Mouse (Mus musculus): ENCODE measurements at regions not wholly inside any gene's neighbourhood (a gene's known extent, or its start where the extent isn't known, plus 50 kb on each side); places are given as distances from the start of the nearest gene placed in this dataset.
A peak's percentile ranks its signal among the peaks of the same experiment; 100 is the strongest.

DNA sequence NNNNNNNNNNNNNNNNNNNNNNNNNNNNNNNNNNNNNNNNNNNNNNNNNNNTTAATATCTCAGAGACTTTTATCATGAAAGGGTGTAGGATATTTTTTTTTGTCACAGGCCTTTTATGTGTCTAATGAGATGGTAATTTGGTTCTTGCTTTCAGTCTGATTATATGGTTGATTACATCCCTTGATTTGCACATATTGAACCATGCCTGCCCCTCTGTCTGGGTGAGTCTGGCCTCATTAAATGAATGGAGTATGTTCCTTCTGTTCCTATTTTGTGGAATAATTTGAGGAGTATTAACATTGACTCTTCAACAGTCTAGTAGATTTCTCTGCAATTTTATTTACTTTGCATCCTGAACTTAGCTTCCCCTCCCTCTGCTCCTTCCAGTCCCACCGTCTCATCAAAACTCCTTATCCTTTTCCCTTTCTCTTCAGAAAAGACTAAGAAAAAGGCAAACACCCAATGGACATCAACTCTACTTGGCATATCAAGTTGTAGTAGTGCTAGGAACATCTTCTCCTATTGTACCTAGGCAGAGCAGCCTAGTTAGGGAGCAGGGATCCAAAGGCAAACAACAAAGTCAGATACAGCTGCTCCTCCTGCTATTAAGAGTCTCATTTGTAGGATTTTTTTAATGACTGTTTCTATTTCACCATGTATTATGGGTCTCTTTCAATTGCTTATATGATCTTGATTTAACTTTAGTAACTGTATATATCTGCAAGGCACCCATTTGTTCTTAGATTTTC is 1185.0 kb upstream of the Cdh7 start:
- no peak for TF ChIP-seq CTCF (IDR thresholded peaks at IDR 0.05; ENCODE audit: low read depth)
- Histone ChIP-seq H3K4me2 (ENCODE audit: low read length) (no peak overlapping the region), H3K9ac (ENCODE audit: low read depth, low read length) (no peak overlapping the region), H3K4me3 (replicated peaks; ENCODE audit: low read depth, low read length) (no peak overlapping the region), H3K36me3 (ENCODE audit: insufficient read depth, low read length) (no peaks in the 10 kb centered on the region), H3K4me1 (replicated peaks; ENCODE audit: insufficient read depth, low read length) (no peaks in the 10 kb centered on the region), H3K9me3 (replicated peaks; ENCODE audit: low read length) (no peaks in the 10 kb centered on the region), H3K27ac (no peak overlapping the region), H3K27me3 (ENCODE audit: insufficient read depth, low read length) (no peaks in the 10 kb centered on the region)
- no peak for DNase-seq (ENCODE audit: low spot score)
- ATAC-seq (replicated peaks; ENCODE audit: low FRiP score, low read depth) = no peak
- WGBS = 88% methylated on average over 1 of the region's 1 CpGs

DNA sequence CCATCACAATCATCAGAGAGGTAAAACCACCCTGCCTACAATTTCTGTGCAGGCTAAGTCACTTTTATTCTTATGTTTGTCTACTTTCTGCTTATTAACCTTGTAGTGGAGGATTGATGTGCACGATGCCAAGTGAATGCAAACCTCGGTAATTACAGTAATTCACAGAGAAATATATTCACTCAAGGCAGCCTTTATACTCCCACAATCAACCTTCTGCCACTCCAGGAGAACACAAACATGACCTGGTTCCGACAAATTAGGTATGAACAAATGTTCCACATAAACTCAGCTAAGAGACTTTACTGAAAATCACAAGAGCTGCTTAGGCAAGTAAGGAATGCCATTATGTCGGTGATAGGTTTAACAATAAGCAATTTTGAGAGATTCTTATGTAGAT is 1182.1 kb upstream of the Cdh7 start:
- 57% methylated on average over 4 of the region's 4 CpGs for WGBS
- Histone ChIP-seq H3K4me1 (replicated peaks; ENCODE audit: insufficient read depth, low read length) (no peaks in the 10 kb centered on the region), H3K27ac (no peak overlapping the region), H3K27me3 (ENCODE audit: insufficient read depth, low read length) (no peaks in the 10 kb centered on the region), H3K9me3 (replicated peaks; ENCODE audit: low read length) (no peaks in the 10 kb centered on the region), H3K36me3 (ENCODE audit: insufficient read depth, low read length) (no peaks in the 10 kb centered on the region), H3K4me3 (replicated peaks; ENCODE audit: low read depth, low read length) (no peak overlapping the region), H3K9ac (ENCODE audit: low read depth, low read length) (no peak overlapping the region), H3K4me2 (ENCODE audit: low read length) (no peak overlapping the region)
- ATAC-seq (replicated peaks; ENCODE audit: low FRiP score, low read depth) (no peak), DNase-seq (ENCODE audit: low spot score) (no peak)
- no peak for TF ChIP-seq CTCF (IDR thresholded peaks at IDR 0.05; ENCODE audit: low read depth)

DNA sequence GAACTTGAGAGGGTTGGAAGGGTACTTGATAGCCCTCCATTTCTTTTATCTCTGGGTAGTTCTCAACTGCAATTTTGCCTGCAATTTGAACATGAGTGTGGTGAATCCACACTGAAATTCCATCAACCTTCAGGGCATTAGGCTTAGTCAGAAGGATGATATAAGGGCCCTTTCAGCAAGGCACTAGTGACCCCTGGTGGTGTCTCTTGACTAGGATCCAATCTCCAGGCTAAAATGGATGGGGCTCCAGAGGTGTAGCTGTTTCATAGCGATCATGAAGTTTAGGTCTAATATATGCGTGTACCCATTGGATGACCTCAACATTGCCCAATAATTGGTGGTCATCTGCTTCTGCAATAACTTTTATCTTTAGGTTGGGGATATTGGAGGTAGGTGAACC is 1155.0 kb upstream of the Cdh7 start:
- Histone ChIP-seq H3K27me3 (ENCODE audit: insufficient read depth, low read length) (no peaks in the 10 kb centered on the region), H3K27ac (no peak overlapping the region), H3K9me3 (replicated peaks; ENCODE audit: low read length) (no peaks in the 10 kb centered on the region), H3K4me2 (ENCODE audit: low read length) (no peak overlapping the region), H3K4me3 (replicated peaks; ENCODE audit: low read depth, low read length) (no peak overlapping the region), H3K9ac (ENCODE audit: low read depth, low read length) (no peak overlapping the region), H3K4me1 (replicated peaks; ENCODE audit: insufficient read depth, low read length) (no peaks in the 10 kb centered on the region), H3K36me3 (ENCODE audit: insufficient read depth, low read length) (no peaks in the 10 kb centered on the region)
- 80% methylated on average over 2 of the region's 2 CpGs for WGBS
- TF ChIP-seq CTCF (IDR thresholded peaks at IDR 0.05; ENCODE audit: low read depth) = peak; percentile 59
- DNase-seq (ENCODE audit: low spot score) = peak; percentile 10
- ATAC-seq (replicated peaks; ENCODE audit: low FRiP score, low read depth) = no peak
